Mouse (Mus musculus) liver, embryonic 18 days (tissue): ENCODE measurements around the gene Olfr1354. TPM values are rescaled to one million over a fixed set of nuclear protein-coding genes. Genes with fewer than 3 reads are reported as not detected.

Experiments
- polyA plus RNA-seq: library from polyadenylated mRNA; depleted of rRNA; stranded (reverse); fragments of >200 nt; gene quantifications from 2 replicates; pipeline ENCODE4 v1.2.3, GENCODE M21; 2012; rRNA removed

Gene Olfr1354
- polyA plus RNA-seq: not detected in 2 replicates

GRCm38 (mm10) chr10:78912871-78913270 lies at the start of gene Olfr1354:
TSS of gene Olfr1354 (plus strand) at chr10:78913171.

GRCm38 (mm10) chr10:78875240-78875639 lies 37.7 kb upstream of the Olfr1354 start, which contains the start of gene Olfr1355:
TSS of gene Olfr1355 (plus strand) at chr10:78875540.

GRCm38 (mm10) chr10:78950336-78950735 lies 37.4 kb downstream of the Olfr1354 start, which contains the start of gene Olfr8:
TSS of gene Olfr8 (plus strand) at chr10:78950636.

GRCm38 (mm10) chr10:78963009-78963408 lies 50.0 kb downstream of the Olfr1354 start, which contains the start of gene Olfr1353:
TSS of gene Olfr1353 (plus strand) at chr10:78963309.

Other genes starting within 250 kb of the Olfr1354 start
- gene Casp14, start 194.9 kb upstream of the Olfr1354 start, polyA plus RNA-seq: not detected in 2 replicates
- not detected in 2 replicates for gene Ccdc105, start 160.1 kb upstream of the Olfr1354 start, polyA plus RNA-seq
- gene Slc1a6, start 132.7 kb upstream of the Olfr1354 start, polyA plus RNA-seq: 0.22 and 0.27 TPM in 2 replicates
- gene Olfr1356, start 61.0 kb upstream of the Olfr1354 start, polyA plus RNA-seq: not detected in 2 replicates
- not detected in 2 replicates for gene Olfr1355, start 37.6 kb upstream of the Olfr1354 start, polyA plus RNA-seq
- not detected in 2 replicates for gene Olfr8, start 37.5 kb downstream of the Olfr1354 start, polyA plus RNA-seq
- not detected in 2 replicates for gene Olfr1353, start 50.1 kb downstream of the Olfr1354 start, polyA plus RNA-seq
- gene Olfr1352, start 67.9 kb downstream of the Olfr1354 start, polyA plus RNA-seq: not detected in 2 replicates
- not detected in 2 replicates for gene Olfr1351, start 99.3 kb downstream of the Olfr1354 start, polyA plus RNA-seq
- not detected in 2 replicates for gene Olfr57, start 115.6 kb downstream of the Olfr1354 start, polyA plus RNA-seq
- gene 2610008E11Rik, start 184.4 kb downstream of the Olfr1354 start, polyA plus RNA-seq: 1.9 and 2.0 TPM in 2 replicates
- gene Vmn2r80, start 235.6 kb downstream of the Olfr1354 start, polyA plus RNA-seq: not detected in 2 replicates